Mouse (Mus musculus): ENCODE results near the gene Sorl1.
"Not testable (repeated sequence)": the region's sequence is repeated elsewhere in the genome, so short reads cannot be mapped to it uniquely, and the experiment has no call there.

Gene Sorl1

GRCm38 (mm10) chr9:42091561-42091960, 32.5 kb downstream of the Sorl1 start:
- DNase-seq (ENCODE audit: low spot score), result no peak

GRCm38 (mm10) chr9:42087921-42088320, 36.2 kb downstream of the Sorl1 start:
- no peak for DNase-seq (ENCODE audit: low spot score)

DNA sequence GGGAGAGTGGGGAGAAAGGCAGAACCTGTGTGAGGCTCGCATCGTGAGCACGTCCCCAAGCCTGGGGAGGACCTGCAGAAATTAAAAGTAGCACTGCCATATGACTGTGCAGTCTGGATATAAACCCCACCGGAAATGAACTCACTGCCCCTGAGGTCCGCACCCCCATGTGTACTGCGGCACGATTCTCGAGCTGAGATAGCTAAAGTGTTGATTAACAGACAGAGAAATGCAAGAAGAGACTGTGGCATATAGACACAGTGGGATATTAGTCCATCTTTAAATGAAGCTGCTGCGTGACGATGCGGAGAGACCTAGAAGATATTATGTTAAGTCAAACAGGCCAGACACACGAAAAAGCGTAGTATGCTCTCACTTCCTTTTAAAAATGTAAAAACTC, 38.1 kb downstream of the Sorl1 start:
- no peak for DNase-seq (ENCODE audit: low spot score)

DNA sequence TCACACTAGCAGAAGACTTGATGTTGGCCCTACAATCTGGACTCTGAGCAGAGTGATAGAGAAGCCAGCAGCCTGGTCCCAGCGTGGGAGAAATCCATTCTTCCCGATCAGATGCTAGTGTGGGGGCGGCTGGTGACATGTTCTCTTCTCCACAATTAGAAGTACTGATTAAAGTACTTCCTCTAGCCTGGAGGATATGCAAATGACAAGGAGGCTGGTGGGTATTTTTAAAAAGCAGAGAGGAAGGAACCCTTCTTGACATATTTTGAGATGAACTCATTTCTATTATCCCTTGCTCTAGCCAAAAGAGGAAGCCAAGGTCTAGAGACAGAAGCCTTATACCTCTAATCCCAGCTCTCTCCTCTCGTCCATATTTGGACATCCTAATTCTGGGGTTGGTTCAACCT, 40.4 kb downstream of the Sorl1 start:
- no peak for DNase-seq (ENCODE audit: low spot score)

DNA sequence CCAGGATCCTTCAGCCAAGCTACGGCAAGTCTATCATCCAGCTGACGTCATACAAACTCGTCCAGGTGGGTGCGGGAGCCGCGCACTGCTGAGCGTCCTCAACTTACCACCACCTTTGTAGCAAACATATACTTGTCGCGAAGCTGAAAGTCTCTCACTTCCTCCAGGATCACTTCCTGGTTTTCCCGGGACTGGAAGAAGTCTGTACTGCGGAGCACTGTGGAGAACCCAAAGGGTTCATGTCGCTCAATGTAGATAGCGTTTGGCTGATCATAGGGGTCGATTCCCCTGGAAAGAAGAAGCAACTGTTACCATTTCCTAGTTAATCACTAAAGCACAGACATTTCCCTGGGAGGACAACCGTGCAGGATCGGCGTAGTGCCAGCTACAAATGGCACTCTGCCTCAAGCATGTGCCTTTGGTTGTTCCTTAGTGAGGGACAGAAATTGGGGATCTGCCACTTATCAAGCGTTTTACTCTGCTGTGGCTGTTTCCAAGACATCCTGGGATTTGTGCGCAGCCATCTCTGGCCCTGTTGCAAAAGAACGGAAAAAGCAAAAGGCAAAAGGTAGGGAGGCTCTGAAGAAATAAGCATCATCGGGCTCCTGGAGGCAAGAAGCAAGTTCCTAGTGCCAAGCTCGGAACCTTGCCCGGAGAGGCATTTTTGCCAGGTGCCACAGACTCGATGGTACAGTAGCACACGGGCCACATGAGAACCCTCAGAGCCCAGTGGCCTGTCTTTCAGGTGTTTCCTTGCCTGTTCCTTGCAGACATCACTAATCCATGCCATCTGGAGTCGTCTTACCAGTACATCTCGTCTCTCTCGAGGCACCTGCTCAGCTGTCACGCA, 42.2 kb downstream of the Sorl1 start:
- DNase-seq (ENCODE audit: low spot score), result no peak

GRCm38 (mm10) chr9:42080671-42081070, 43.4 kb downstream of the Sorl1 start:
- DNase-seq (ENCODE audit: low spot score), result no peak

DNA sequence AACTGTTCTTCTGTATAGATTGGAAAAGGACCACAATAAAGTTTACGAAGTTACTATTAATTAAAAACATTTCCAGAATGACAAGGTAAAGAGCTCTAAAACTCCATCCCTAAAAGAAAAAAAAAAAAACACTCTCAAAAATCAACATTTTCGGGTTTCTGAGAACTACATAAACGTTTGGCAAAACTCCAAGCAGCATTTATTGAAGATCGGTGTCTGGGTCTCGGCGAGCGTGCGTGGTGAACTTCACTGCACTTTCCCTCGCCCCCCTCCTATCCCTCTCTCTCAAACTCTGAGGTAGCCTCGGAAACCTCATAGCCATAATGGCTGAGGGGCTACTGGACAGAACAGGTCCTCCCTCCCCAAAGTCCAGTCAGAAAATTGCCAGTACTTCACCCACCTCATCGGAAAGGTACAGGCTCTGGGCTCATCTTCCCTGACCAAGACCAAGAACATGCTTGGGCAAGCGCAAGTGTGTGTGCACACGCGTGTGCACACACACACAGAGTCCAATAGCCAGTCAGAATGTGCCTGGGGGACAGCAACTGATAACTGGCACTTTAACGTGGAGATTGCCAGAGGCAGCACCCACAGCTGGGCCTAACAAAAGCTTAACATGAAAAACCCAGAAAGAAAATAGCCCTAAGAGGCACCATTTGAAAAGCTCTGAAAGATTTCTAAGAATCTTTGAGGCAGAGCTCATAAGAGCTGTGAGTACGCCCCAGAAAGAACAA, 46.8 kb downstream of the Sorl1 start:
- no peak for DNase-seq (ENCODE audit: low spot score)

GRCm38 (mm10) chr9:42076256-42076849, 47.7 kb downstream of the Sorl1 start:
- DNase-seq (ENCODE audit: low spot score), result no peak

DNA sequence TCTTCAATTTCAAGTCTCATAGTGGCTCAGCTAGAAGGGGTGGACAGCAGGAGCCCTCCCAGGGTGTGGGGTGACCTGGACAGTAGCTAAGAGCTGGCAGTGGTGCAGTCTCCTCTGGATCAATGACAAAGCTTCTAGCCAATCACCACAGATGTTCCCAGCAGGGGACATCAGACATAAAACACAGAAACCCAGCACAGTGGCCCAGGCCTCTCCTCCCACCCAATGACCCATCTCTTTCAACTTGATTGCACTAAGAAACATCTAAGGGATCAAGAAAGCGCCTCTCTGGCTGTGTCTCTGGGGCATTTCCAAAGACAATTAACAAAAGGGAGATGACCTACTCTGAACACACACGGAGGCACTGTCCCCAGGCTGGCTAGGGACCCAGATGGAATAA, 48.9 kb downstream of the Sorl1 start:
- DNase-seq (ENCODE audit: low spot score), result no peak

DNA sequence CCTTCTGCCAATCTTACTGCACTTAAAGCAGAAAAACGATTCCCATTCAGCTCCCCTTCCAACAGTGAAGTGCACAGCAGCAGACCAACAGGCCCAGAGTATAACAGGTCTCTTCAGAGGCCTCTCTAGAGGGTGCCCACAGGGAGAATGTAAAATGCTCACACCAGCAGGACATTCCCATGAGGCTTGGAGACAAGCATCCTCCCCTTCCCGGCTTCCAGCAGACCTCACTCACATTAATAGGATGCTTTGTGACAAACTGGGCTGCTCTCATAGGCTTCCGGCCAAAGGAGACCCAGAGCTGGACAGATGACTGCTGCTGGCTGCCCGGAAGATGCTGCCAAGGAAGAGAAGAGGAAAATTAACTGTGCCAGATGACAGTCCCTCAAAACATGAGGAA, 52.1 kb downstream of the Sorl1 start:
- DNase-seq (ENCODE audit: low spot score), result no peak

DNA sequence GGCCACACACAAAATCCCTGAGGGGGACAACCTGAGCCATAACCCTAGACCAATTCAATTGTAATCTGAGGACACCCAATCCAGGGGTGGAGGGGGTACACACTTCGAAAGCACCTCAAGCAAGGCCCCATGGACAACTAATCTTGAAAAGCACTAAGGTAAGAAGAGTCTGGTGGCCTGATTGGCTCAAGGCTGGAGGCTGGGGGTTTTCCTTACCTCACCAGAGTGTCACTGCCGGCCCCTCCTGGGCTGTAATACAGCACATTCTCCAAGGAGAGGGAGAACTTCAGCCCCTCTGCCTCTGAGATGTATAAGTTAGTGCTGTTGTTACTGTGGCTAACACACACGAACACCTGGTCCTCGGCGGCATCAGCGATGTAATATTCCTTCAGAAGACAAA, 53.2 kb downstream of the Sorl1 start:
- DNase-seq (ENCODE audit: low spot score), result no peak

DNA sequence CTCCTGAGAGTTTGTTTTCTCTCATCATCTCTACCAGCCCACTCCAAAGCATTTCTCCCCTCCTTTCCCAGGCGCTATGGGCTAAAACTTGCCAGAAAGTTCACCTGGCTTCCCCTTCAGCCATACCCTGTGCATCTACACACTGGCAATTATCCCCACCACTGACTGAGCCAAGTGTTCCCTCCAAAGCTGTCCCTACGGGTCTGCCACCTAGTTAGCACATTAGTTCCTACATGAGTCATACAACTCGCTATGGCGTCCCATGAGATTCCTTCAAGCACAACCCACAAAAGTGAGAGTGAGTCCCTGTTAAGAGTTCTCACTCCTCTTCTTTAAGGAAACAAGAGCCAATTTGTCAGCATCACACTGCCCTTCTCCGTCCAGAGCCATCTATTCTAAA, 54.6 kb downstream of the Sorl1 start:
- DNase-seq (ENCODE audit: low spot score), result no peak

- no peak for DNase-seq (ENCODE audit: low spot score)
These were observed 56.1 kb downstream of the Sorl1 start for GRCm38 (mm10) chr9:42067950-42068349.

DNA sequence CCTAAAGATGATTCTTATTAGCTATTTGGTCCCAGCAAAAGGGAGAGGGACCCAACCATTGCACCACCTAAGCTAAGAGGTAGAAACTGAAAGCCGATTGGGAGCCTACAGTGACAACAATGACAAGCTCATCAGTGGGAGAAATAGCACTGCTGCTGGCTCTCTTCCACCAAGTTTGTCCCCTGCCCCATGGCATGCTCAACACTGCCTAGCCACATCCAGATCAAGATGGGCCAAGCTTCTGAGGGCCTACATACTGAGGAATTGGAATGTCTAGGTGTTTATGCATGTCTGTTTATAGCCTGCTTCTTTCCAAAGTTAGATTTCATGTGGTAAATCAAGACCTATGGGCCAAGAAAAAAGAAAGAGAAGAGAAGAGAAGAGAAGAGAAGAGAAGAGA, 58.3 kb downstream of the Sorl1 start:
- DNase-seq (ENCODE audit: low spot score), result no peak

DNA sequence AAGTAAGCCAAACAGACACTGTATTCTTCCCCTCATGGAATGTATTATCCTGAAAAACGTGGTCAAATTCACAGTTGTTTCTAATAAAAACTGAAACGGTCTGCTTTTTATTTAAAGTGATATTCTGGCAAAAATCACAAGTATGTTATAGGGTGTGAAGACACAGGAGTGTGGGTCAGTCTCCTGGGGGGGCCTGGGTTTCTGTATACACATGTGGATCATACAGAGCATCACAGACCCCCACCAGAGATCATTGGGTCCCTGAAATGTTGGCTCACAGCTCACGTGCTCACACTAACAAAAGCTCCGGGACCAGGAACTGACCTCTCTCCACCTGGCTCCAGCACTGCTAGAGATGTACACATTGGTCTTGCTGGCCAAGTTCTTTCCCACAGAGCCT, 60.7 kb downstream of the Sorl1 start:
- no peak for DNase-seq (ENCODE audit: low spot score)

DNA sequence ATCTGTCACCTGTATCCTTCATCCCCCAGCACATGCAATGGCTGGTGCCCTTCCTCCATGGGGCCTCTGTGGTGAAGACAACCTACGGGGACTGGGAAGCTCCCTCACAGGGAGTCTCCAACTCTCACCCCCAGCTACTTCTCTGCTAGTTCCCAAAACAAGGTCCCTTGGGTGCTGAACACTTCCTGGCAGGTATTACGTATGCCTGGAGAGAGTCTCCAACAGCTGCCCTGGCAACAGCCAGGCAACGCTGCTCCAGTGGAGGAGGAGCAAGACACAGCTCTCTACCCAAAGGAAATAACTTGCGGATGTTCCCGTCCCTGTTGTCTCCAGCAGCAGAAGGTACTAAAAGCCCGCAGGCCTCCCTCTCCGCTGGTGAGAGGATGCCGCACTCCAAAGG, 61.8 kb downstream of the Sorl1 start:
- DNase-seq (ENCODE audit: low spot score), result no peak

GRCm38 (mm10) chr9:42059006-42059405, 65.1 kb downstream of the Sorl1 start:
- DNase-seq (ENCODE audit: low spot score), result not testable (repeated sequence)

DNA sequence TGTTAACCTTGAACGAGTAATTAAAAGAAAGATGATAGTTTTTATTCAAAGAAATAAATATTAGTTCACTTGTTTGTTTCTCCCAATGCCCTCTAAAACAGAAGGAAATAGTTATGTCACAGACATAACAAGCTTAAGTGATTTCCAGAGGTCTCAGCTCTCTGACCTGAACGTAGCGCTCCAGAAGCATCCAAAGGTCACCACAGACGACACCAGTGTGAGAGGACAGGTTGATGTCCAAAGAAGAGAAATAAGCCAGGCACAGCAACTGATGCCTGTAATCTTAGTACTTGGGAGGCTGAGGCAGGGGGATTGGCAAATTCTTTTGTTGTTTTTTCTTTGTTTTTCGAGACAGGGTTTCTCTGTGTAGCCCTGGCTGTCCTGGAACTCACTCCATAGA, 67.5 kb downstream of the Sorl1 start:
- no peak for DNase-seq (ENCODE audit: low spot score)

DNA sequence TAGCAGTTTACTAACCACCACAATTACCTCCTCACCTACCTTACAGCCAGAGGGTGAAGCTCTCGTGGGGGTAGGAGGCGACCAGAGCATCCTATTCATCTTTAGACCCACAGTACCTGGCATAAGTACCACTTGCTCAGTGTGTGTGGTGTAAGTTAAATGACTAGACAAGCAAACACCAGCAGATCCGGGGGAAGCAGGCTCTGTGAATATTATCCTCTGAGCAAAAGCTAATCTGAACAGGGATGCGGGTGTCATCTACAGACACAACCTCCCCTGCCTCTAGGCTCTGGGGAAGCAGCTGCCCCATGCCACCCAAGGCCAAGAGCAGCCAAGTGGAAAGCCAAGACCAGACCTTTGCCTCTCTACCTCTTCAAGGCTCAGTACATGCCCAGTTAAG, 68.7 kb downstream of the Sorl1 start:
- DNase-seq (ENCODE audit: low spot score), result no peak

GRCm38 (mm10) chr9:42054339-42055272, 69.5 kb downstream of the Sorl1 start:
- no peak for DNase-seq (ENCODE audit: low spot score)

DNA sequence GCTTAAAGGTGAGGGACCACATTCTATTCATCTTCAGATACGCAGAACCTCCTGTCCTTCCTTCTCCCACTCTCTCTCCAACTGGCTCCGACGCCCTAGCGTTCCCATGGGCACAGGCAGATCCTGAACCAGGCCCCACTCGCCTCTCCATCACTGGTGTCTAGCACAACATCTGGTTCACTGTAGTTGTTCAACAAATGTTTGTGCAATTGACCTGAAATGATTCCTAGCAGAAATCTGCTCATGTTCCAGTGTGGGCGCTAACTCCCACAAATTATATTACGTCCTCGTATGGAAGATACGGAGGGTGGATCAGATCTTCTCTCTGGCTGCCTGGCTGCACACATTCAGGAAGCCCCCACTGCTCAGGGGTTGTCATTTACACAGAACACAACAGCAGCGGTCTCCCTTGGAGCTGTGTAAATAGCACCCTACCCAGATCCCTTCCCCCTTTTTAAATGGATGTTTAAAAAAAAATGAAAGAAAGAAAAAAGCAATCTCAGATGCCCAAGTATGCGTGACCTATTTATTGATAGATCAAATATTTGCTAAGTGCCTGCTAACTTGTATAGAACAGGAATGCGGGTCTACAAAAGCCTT, 70.4 kb downstream of the Sorl1 start:
- DNase-seq (ENCODE audit: low spot score), result no peak
